In genomic region chr12:84051937-84052474, GRCm38 (mm10) we compare ENCODE assay signal across 10 mouse cellular contexts. TPM values are rescaled to one million over a fixed set of nuclear protein-coding genes. Genes with fewer than 3 reads are reported as not detected.
DNase-seq lines count a peak whose midpoint lies in the region; ATAC-seq and TF ChIP-seq lines count a peak whose summit lies in the region.
"Had no signal": no experiment of that assay in that cellular context is flagged by ENCODE, and none has a peak within 500 bp of the region (broad histone marks: within the 10 kb centered on the region; RNA-seq: fewer than 3 reads in every experiment).

TSS of gene Acot3 (plus strand) at chr12:84052144.

- no peak for TF ChIP-seq CTCF in left cerebral cortex, adult 2 months (IDR thresholded peaks at IDR 0.05)
- TF ChIP-seq CTCF in kidney, postnatal 0 days (IDR thresholded peaks at IDR 0.05; ENCODE audit: low read depth) = no peak

- H3K4me2 ChIP-seq in embryonic facial prominence, embryonic 12.5 days (replicated peaks) = no peak within 1 kb of the TSS
- peak within 1 kb of the TSS; percentile 72 for H3K4me2 ChIP-seq in kidney, postnatal 0 days (ENCODE audit: low read length)
- peak within 1 kb of the TSS; percentile 73 for H3K4me2 ChIP-seq in midbrain, embryonic 16.5 days (ENCODE audit: low read length)

- H3K9me3 ChIP-seq in embryonic facial prominence, embryonic 12.5 days = 0 out of 2 replicates have a peak, but pooled peaks cover 6% of the 10 kb centered on the region
- H3K9me3 ChIP-seq in embryonic facial prominence, embryonic 10.5 days = peaks cover 13% of the 10 kb centered on the region; the same call in 1 of the 2 replicates
- no peaks in the 10 kb centered on the region for H3K9me3 ChIP-seq in kidney, postnatal 0 days (replicated peaks; ENCODE audit: low read length)
- peaks cover 5% of the 10 kb centered on the region; the same call in 1 of the 2 replicates for H3K9me3 ChIP-seq in midbrain, embryonic 16.5 days (replicated peaks; ENCODE audit: control insufficient read depth, low read length, poor library complexity, severe bottlenecking)

- ATAC-seq in embryonic facial prominence, embryonic 12.5 days (ENCODE audit: insufficient number of reproducible peaks, insufficient read depth, low FRiP score, low TSS enrichment) = no peak
- ATAC-seq in kidney, postnatal 0 days (replicated peaks; ENCODE audit: low FRiP score, low read depth) = peak; percentile 45; the same call in 1 of the 2 replicates
- ATAC-seq in midbrain, embryonic 16.5 days = no peak
- ATAC-seq in cerebellum, adult (ENCODE audit: insufficient number of reproducible peaks, low FRiP score, low TSS enrichment) = no peak

- WGBS in embryonic facial prominence, embryonic 12.5 days = 78% methylated on average over 5 of the region's 5 CpGs
- 84% methylated on average over 5 of the region's 5 CpGs for WGBS in embryonic facial prominence, embryonic 10.5 days
- WGBS in kidney, postnatal 0 days = 68% methylated on average over 5 of the region's 5 CpGs
- 73% methylated on average over 5 of the region's 5 CpGs for WGBS in midbrain, embryonic 16.5 days

- H3K36me3 ChIP-seq in embryonic facial prominence, embryonic 12.5 days = no peaks in the 10 kb centered on the region
- no peaks in the 10 kb centered on the region for H3K36me3 ChIP-seq in embryonic facial prominence, embryonic 10.5 days (replicated peaks)
- H3K36me3 ChIP-seq in kidney, postnatal 0 days (ENCODE audit: insufficient read depth, low read length) = no peaks in the 10 kb centered on the region
- no peaks in the 10 kb centered on the region for H3K36me3 ChIP-seq in midbrain, embryonic 16.5 days (ENCODE audit: control insufficient read depth, insufficient read depth, low read length)

- intact Hi-C loops in left cerebral cortex, adult 2 months (cut with DNase I) = no loop called here

- no peak for DNase-seq in embryonic facial prominence, embryonic 10.5 days (ENCODE audit: low spot score)
- no peak for DNase-seq in left cerebral cortex, adult 2 months (ENCODE audit: extremely low spot score in 1 of 2, low spot score in 2 of 2)
- no peak for DNase-seq in left cerebral cortex, adult 9 months (ENCODE audit: low spot score in 2 of 2)
- no peak for DNase-seq in kidney, postnatal 0 days (ENCODE audit: low spot score)
- no peak for DNase-seq in gastrocnemius, postnatal 25 days

- H3K9ac ChIP-seq in embryonic facial prominence, embryonic 12.5 days = no peak within 1 kb of the TSS
- H3K9ac ChIP-seq in kidney, postnatal 0 days (ENCODE audit: low read depth, low read length) = no peak within 1 kb of the TSS
- no peak within 1 kb of the TSS for H3K9ac ChIP-seq in midbrain, embryonic 16.5 days (ENCODE audit: low read depth, low read length)

- H3K27ac ChIP-seq in embryonic facial prominence, embryonic 12.5 days = no peak within 1 kb of the TSS
- H3K27ac ChIP-seq in embryonic facial prominence, embryonic 10.5 days (replicated peaks) = no peak within 1 kb of the TSS
- no peak within 1 kb of the TSS for H3K27ac ChIP-seq in left cerebral cortex, adult 2 months
- peak within 1 kb of the TSS; percentile 70 for H3K27ac ChIP-seq in kidney, postnatal 0 days
- no peak within 1 kb of the TSS for H3K27ac ChIP-seq in midbrain, embryonic 16.5 days (ENCODE audit: low read length)

- H3K4me1 ChIP-seq in embryonic facial prominence, embryonic 12.5 days = no peaks in the 10 kb centered on the region
- peaks cover 6% of the 10 kb centered on the region for H3K4me1 ChIP-seq in embryonic facial prominence, embryonic 10.5 days
- no peaks in the 10 kb centered on the region for H3K4me1 ChIP-seq in kidney, postnatal 0 days (replicated peaks; ENCODE audit: insufficient read depth, low read length)
- H3K4me1 ChIP-seq in midbrain, embryonic 16.5 days (ENCODE audit: control insufficient read depth, insufficient read depth, low read length) = peaks cover 4% of the 10 kb centered on the region; the same call in 1 of the 2 replicates

- H3K4me3 ChIP-seq in embryonic facial prominence, embryonic 12.5 days = peak within 1 kb of the TSS; percentile 47; the same call in 1 of the 2 replicates
- H3K4me3 ChIP-seq in embryonic facial prominence, embryonic 10.5 days = no peak within 1 kb of the TSS; the same call in 1 of the 2 replicates
- peak within 1 kb of the TSS; percentile 51; the same call in 1 of the 2 replicates for H3K4me3 ChIP-seq in left cerebral cortex, adult 2 months
- peak within 1 kb of the TSS; percentile 29; the same call in 1 of the 2 replicates for H3K4me3 ChIP-seq in kidney, postnatal 0 days (replicated peaks; ENCODE audit: low read depth, low read length)
- peak within 1 kb of the TSS; percentile 46 for H3K4me3 ChIP-seq in midbrain, embryonic 16.5 days (ENCODE audit: low read depth, low read length)

- H3K27me3 ChIP-seq in embryonic facial prominence, embryonic 12.5 days = peaks cover 17% of the 10 kb centered on the region; the same call in 1 of the 2 replicates
- peaks cover 39% of the 10 kb centered on the region for H3K27me3 ChIP-seq in embryonic facial prominence, embryonic 10.5 days (replicated peaks; ENCODE audit: low read depth, poor library complexity, severe bottlenecking)
- 0 out of 2 replicates have a peak, but pooled peaks cover 3% of the 10 kb centered on the region for H3K27me3 ChIP-seq in kidney, postnatal 0 days (ENCODE audit: insufficient read depth, low read length)
- H3K27me3 ChIP-seq in midbrain, embryonic 16.5 days (ENCODE audit: control insufficient read depth, insufficient read depth, low read depth, low read length) = peaks cover 3% of the 10 kb centered on the region; the same call in 1 of the 2 replicates

RNA-seq across cellular contexts. Expression of gene Acot3, which starts in this region (rescaled TPM):
- polyA plus RNA-seq in embryonic facial prominence, embryonic 12.5 days (2016; fragmentation: Nextera tagmentation; extraction: Ambion mirVana) = 0.38 and 0.49 TPM in 2 replicates
- 0.23 and 0.25 TPM in 2 replicates for polyA plus RNA-seq in embryonic facial prominence, embryonic 10.5 days (2016; fragmentation: Nextera tagmentation; extraction: Ambion mirVana)
- total RNA-seq in left cerebral cortex, adult 2 months (2021) = 1 to 10 TPM; 2.3 to 3.3 TPM
- polyA plus RNA-seq in kidney, postnatal 0 days (2015; fragmentation: Nextera tagmentation; extraction: Ambion mirVana) = 9.3 and 9.5 TPM in 2 replicates
- 1.4 and 1.8 TPM in 2 replicates for polyA plus RNA-seq in midbrain, embryonic 16.5 days (2015; fragmentation: Nextera tagmentation; extraction: Ambion mirVana)
- total RNA-seq in gastrocnemius, postnatal 25 days (2021) = not detected
- total RNA-seq: neutrophil, adult 5-6 weeks had no signal
- polyA plus RNA-seq: urinary bladder, adult 2 months had no signal
